In the genomic region with DNA sequence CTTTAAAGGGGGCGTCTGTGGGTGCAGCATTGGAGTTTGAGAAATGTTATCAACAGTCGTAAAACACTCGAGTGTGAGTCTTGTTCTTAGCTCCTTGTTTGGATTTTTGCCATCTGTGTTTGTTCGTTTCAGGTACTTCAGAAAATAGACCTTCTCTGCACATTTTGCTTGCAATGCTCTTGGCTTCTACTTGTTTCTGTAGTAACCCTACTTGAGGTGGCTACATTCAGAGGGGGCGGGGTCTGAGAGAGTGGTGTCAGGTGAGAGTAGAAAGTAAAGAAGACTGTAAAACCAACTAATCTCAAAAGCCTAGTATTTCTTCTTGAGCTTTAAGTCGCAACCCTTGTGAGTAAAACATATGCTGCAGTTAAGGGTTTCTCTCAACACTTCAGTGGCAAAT, we compare ENCODE assay signal across 28 mouse cellular contexts. TPM values are rescaled to one million over a fixed set of nuclear protein-coding genes. Genes with fewer than 3 reads are reported as not detected.
DNase-seq lines count a peak whose midpoint lies in the region; ATAC-seq and TF ChIP-seq lines count a peak whose summit lies in the region.
"Had no signal": no experiment of that assay in that cellular context is flagged by ENCODE, and none has a peak within 500 bp of the region (broad histone marks: within the 10 kb centered on the region; RNA-seq: fewer than 3 reads in every experiment).

No protein-coding gene starts in this region.

- no peak overlapping the region for H3K27ac ChIP-seq in heart, embryonic 12.5 days (ENCODE audit: poor library complexity, severe bottlenecking)
- H3K27ac ChIP-seq in heart, postnatal 0 days (ENCODE audit: low read depth): peak overlapping the region; percentile 36; the same call in 1 of the 2 replicates
- no peak overlapping the region for H3K27ac ChIP-seq in lung, embryonic 16.5 days (ENCODE audit: low read length)
- H3K27ac ChIP-seq: gastrocnemius, adult 2 months; hindbrain, embryonic 13.5 days; limb, embryonic 10.5 days; limb, embryonic 15.5 days; liver, embryonic 13.5 days; macrophage; midbrain, embryonic 15.5 days; neural tube, embryonic 15.5 days had no signal

- 47% methylated on average over 6 of the region's 6 CpGs for WGBS in heart, embryonic 12.5 days
- 39% methylated on average over 6 of the region's 6 CpGs for WGBS in heart, postnatal 0 days
- 35% methylated on average over 6 of the region's 6 CpGs for WGBS in lung, embryonic 16.5 days

- ATAC-seq in heart, embryonic 12.5 days (ENCODE audit: insufficient number of reproducible peaks, low FRiP score): no peak
- no peak for ATAC-seq in heart, postnatal 0 days (ENCODE audit: insufficient read depth, low read depth)
- ATAC-seq in lung, embryonic 16.5 days (ENCODE audit: low read depth): peak; percentile 89
- ATAC-seq: forebrain, embryonic 16.5 days; intestine, embryonic 16.5 days; midbrain, embryonic 15.5 days had no signal

- H3K4me1 ChIP-seq in heart, embryonic 12.5 days (replicated peaks): peaks cover 43% of the 10 kb centered on the region
- H3K4me1 ChIP-seq in heart, postnatal 0 days (ENCODE audit: control insufficient read depth, insufficient read depth): peaks cover 24% of the 10 kb centered on the region
- peaks cover 3% of the 10 kb centered on the region; the same call in 1 of the 2 replicates for H3K4me1 ChIP-seq in lung, embryonic 16.5 days (replicated peaks; ENCODE audit: control insufficient read depth, insufficient read depth, low read length)
- H3K4me1 ChIP-seq: limb, embryonic 15.5 days; midbrain, embryonic 15.5 days; neural tube, embryonic 15.5 days had no signal

- no peak for TF ChIP-seq EP300 in heart, postnatal 0 days (IDR thresholded peaks at IDR 0.05; ENCODE audit: low read depth)

- no peak for DNase-seq in heart, adult 11 months
- no peak for DNase-seq in heart, postnatal 0 days (ENCODE audit: low spot score)
- no peak for DNase-seq in heart, adult 18-20 months
- peak; percentile 63 for DNase-seq in lung, postnatal 36 days
- DNase-seq in adrenal gland, postnatal 14 days: no peak
- DNase-seq: adrenal gland, postnatal 25 days; cerebellum, adult 11-12 months; cerebellum, adult 9-11 months; gastrocnemius, adult 2 months; gastrocnemius, postnatal 36 days; heart, postnatal 4 days; kidney, adult 9 months; kidney, postnatal 10 days; liver, embryonic 13.5 days; retina, postnatal 1 day; right cerebral cortex, postnatal 14 days; thymus, postnatal 4 days had no signal

- no peaks in the 10 kb centered on the region for H3K9me3 ChIP-seq in heart, embryonic 12.5 days (replicated peaks)
- H3K9me3 ChIP-seq in heart, postnatal 0 days (replicated peaks; ENCODE audit: control insufficient read depth, low read length): no peaks in the 10 kb centered on the region
- H3K9me3 ChIP-seq in lung, embryonic 16.5 days (ENCODE audit: control insufficient read depth, low read length): no peaks in the 10 kb centered on the region
- H3K9me3 ChIP-seq: hindbrain, embryonic 13.5 days; limb, embryonic 10.5 days; limb, embryonic 15.5 days; liver, embryonic 13.5 days; midbrain, embryonic 15.5 days; neural tube, embryonic 15.5 days had no signal

- peak overlapping the region; percentile 33 for H3K4me2 ChIP-seq in heart, embryonic 12.5 days
- peak overlapping the region; percentile 60 for H3K4me2 ChIP-seq in heart, postnatal 0 days (ENCODE audit: low read depth, low read length)
- peak overlapping the region; percentile 32 for H3K4me2 ChIP-seq in lung, embryonic 16.5 days (ENCODE audit: low read depth, low read length)
- H3K4me2 ChIP-seq: hindbrain, embryonic 13.5 days; limb, embryonic 15.5 days; liver, embryonic 13.5 days; midbrain, embryonic 15.5 days; neural tube, embryonic 15.5 days had no signal

- no peak for TF ChIP-seq CTCF in heart, postnatal 0 days (IDR thresholded peaks at IDR 0.05; ENCODE audit: low read depth)

- H3K4me3 ChIP-seq in heart, embryonic 12.5 days: no peak overlapping the region
- H3K4me3 ChIP-seq in heart, postnatal 0 days (ENCODE audit: low read depth, low read length): peak overlapping the region; percentile 28
- H3K4me3 ChIP-seq in lung, embryonic 16.5 days (ENCODE audit: low read length): no peak overlapping the region
- H3K4me3 ChIP-seq: erythroblast, embryonic 14.5 days; gastrocnemius, adult 2 months; hindbrain, embryonic 13.5 days; limb, embryonic 10.5 days; limb, embryonic 15.5 days; liver, embryonic 13.5 days; midbrain, embryonic 15.5 days; neural tube, embryonic 15.5 days had no signal

- H3K9ac ChIP-seq in heart, embryonic 12.5 days: no peak overlapping the region
- no peak overlapping the region for H3K9ac ChIP-seq in heart, postnatal 0 days (replicated peaks; ENCODE audit: low read depth, low read length)
- no peak overlapping the region for H3K9ac ChIP-seq in lung, embryonic 16.5 days (ENCODE audit: low read length)
- H3K9ac ChIP-seq: hindbrain, embryonic 13.5 days; limb, embryonic 15.5 days; liver, embryonic 13.5 days; midbrain, embryonic 15.5 days; neural tube, embryonic 15.5 days had no signal

- H3K36me3 ChIP-seq in heart, embryonic 12.5 days: no peaks in the 10 kb centered on the region
- H3K36me3 ChIP-seq in heart, postnatal 0 days (replicated peaks; ENCODE audit: control insufficient read depth, insufficient read depth, low read length): no peaks in the 10 kb centered on the region
- H3K36me3 ChIP-seq in lung, embryonic 16.5 days (ENCODE audit: control insufficient read depth, insufficient read depth, low read length): no peaks in the 10 kb centered on the region
- H3K36me3 ChIP-seq: hindbrain, embryonic 13.5 days; limb, embryonic 10.5 days; limb, embryonic 15.5 days; liver, embryonic 13.5 days; midbrain, embryonic 15.5 days; neural tube, embryonic 15.5 days had no signal

- no peaks in the 10 kb centered on the region for H3K27me3 ChIP-seq in heart, embryonic 12.5 days (replicated peaks)
- no peaks in the 10 kb centered on the region for H3K27me3 ChIP-seq in heart, postnatal 0 days (ENCODE audit: control insufficient read depth, insufficient read depth, low read length)
- no peaks in the 10 kb centered on the region for H3K27me3 ChIP-seq in lung, embryonic 16.5 days (ENCODE audit: control insufficient read depth, insufficient read depth, low read depth, low read length)
- H3K27me3 ChIP-seq: hindbrain, embryonic 13.5 days; limb, embryonic 15.5 days; liver, embryonic 13.5 days; midbrain, embryonic 15.5 days; neural tube, embryonic 15.5 days had no signal

RNA-seq across cellular contexts. Expression of a gene that starts 23.1 kb away (rescaled TPM):
- polyA plus RNA-seq in heart, embryonic 12.5 days (2016; fragmentation: Nextera tagmentation; extraction: Ambion mirVana): 5.1 and 5.6 TPM in 2 replicates
- 7.1 and 9.3 TPM in 2 replicates for total RNA-seq in heart, postnatal 0 days (2014; rRNA removed; ENCODE audit: low replicate concordance)
- polyA plus RNA-seq in heart, postnatal 0 days (2015; fragmentation: Nextera tagmentation; extraction: Ambion mirVana): 0.97 and 1.2 TPM in 2 replicates
- total RNA-seq in heart, adult 18-20 months (2021): 1 to 10 TPM; 6.6 to 8.1 TPM
- polyA plus RNA-seq in lung, embryonic 16.5 days (2015; fragmentation: Nextera tagmentation; extraction: Ambion mirVana): 1.4 TPM in 2 replicates
- total RNA-seq in adrenal gland, postnatal 14 days (2021): 12.1 and 14.4 TPM in 2 replicates
- polyA plus RNA-seq: erythroblast, embryonic 14.5 days had no signal
